Mouse (Mus musculus): ENCODE data around the gene Plcg2.

- TF ChIP-seq POLR2A (IDR thresholded peaks at IDR 0.05; ENCODE audit: borderline replicate concordance, low read depth, low read length) (no peak), CTCF (IDR thresholded peaks at IDR 0.05; ENCODE audit: low read depth, low read length) (no peak)
Observed at GRCm38 (mm10) chr8:117578856-117579255, 80.8 kb downstream of the Plcg2 start.
